ENCODE assay signal across 26 mouse cellular contexts in genomic region chr11:59501978-59502700, GRCm38 (mm10). TPM values are rescaled to one million over a fixed set of nuclear protein-coding genes. Genes with fewer than 3 reads are reported as not detected.
DNase-seq lines count a peak whose midpoint lies in the region; ATAC-seq and TF ChIP-seq lines count a peak whose summit lies in the region.
"Had no signal": no experiment of that assay in that cellular context is flagged by ENCODE, and none has a peak within 500 bp of the region (broad histone marks: within the 10 kb centered on the region; RNA-seq: fewer than 3 reads in every experiment).

No protein-coding gene starts in this region.

- TF ChIP-seq POLR2A in MEL (IDR thresholded peaks at IDR 0.05; ENCODE audit: control insufficient read depth in 1 of 2, insufficient read depth in 1 of 2, low read depth in 1 of 2, low read length in 2 of 2, poor library complexity in 1 of 2) (no peak), myocyte (IDR thresholded peaks at IDR 0.05; ENCODE audit: insufficient read length, low read depth) (no peak)

- ATAC-seq in liver, embryonic 15.5 days (ENCODE audit: insufficient read depth), result no peak
- ATAC-seq in liver, embryonic 11.5 days (replicated peaks; ENCODE audit: low FRiP score), result no peak
- ATAC-seq: activated CD4-positive, CD25-positive, alpha-beta regulatory T cell, adult 4 months; CD4-positive, CD25-positive, alpha-beta regulatory T cell, adult 4 months; forebrain, embryonic 13.5 days; forebrain, embryonic 16.5 days; intestine, postnatal 0 days had no signal

- peaks cover 17% of the 10 kb centered on the region for H3K79me2 ChIP-seq in MEL (ENCODE audit: control insufficient read depth, insufficient read depth, low read length, poor library complexity)
- peaks cover 24% of the 10 kb centered on the region for H3K79me2 ChIP-seq in myocyte (ENCODE audit: control insufficient read depth, insufficient read depth)

- H3K27ac ChIP-seq in liver, embryonic 15.5 days (replicated peaks), result 0 out of 2 replicates have a peak overlapping the region, but pooled peaks have one; percentile 2
- H3K27ac ChIP-seq in liver, embryonic 11.5 days (ENCODE audit: low read depth, low read length), result no peak overlapping the region
- peak overlapping the region; percentile 24; the same call in 1 of the 2 replicates for H3K27ac ChIP-seq in MEL (ENCODE audit: control insufficient read depth, low read depth, low read length)
- no peak overlapping the region for H3K27ac ChIP-seq in gastrocnemius, adult 2 months
- H3K27ac ChIP-seq: forebrain, embryonic 10.5 days; forebrain, embryonic 13.5 days; heart, embryonic 15.5 days; hindbrain, embryonic 10.5 days; hindbrain, embryonic 15.5 days had no signal

- peaks cover 20% of the 10 kb centered on the region for H3K27me3 ChIP-seq in liver, embryonic 15.5 days
- no peaks in the 10 kb centered on the region for H3K27me3 ChIP-seq in liver, embryonic 11.5 days (replicated peaks; ENCODE audit: control insufficient read depth, insufficient read depth, low read length)
- no peaks in the 10 kb centered on the region for H3K27me3 ChIP-seq in MEL (ENCODE audit: control insufficient read depth in 1 of 2, insufficient read depth in 2 of 2, low read length in 2 of 2)
- no peaks in the 10 kb centered on the region for H3K27me3 ChIP-seq in myocyte (ENCODE audit: control insufficient read depth, insufficient read depth, insufficient read length)
- H3K27me3 ChIP-seq: forebrain, embryonic 13.5 days; heart, embryonic 12.5 days; heart, embryonic 15.5 days; hindbrain, embryonic 15.5 days had no signal

- WGBS in liver, embryonic 15.5 days (ENCODE audit: insufficient replicate concordance), result 65% methylated on average over 5 of the region's 5 CpGs
- WGBS in liver, embryonic 11.5 days, result 79% methylated on average over 5 of the region's 5 CpGs

- no peak overlapping the region for H3K4me3 ChIP-seq in liver, embryonic 15.5 days (replicated peaks)
- H3K4me3 ChIP-seq in liver, embryonic 11.5 days (ENCODE audit: low read depth, low read length), result no peak overlapping the region
- H3K4me3 ChIP-seq in MEL (ENCODE audit: control insufficient read depth in 1 of 2, insufficient read depth in 1 of 2, low read depth in 2 of 2, low read length in 2 of 2), result no peak overlapping the region
- no peak overlapping the region for H3K4me3 ChIP-seq in myocyte
- no peak overlapping the region for H3K4me3 ChIP-seq in gastrocnemius, adult 2 months
- H3K4me3 ChIP-seq: forebrain, embryonic 10.5 days; forebrain, embryonic 13.5 days; heart, embryonic 12.5 days; heart, embryonic 15.5 days; hindbrain, embryonic 10.5 days; hindbrain, embryonic 15.5 days had no signal

- intact Hi-C loops in gastrocnemius, adult 2 months (cut with DNase I), result no loop called here

- peak; percentile 22 to 49; a peak in 2 of 4 replicates for TF ChIP-seq EP300 in MEL (IDR thresholded peaks at IDR 0.05; ENCODE audit: low read depth in 1 of 2, low read length in 2 of 2)

- peaks cover 18% of the 10 kb centered on the region for H3K4me1 ChIP-seq in liver, embryonic 15.5 days (replicated peaks)
- peaks cover 6% of the 10 kb centered on the region for H3K4me1 ChIP-seq in liver, embryonic 11.5 days (replicated peaks; ENCODE audit: control insufficient read depth, insufficient read depth, low read length)
- H3K4me1 ChIP-seq in MEL (ENCODE audit: control insufficient read depth in 1 of 2, insufficient read depth in 2 of 2, low read length in 2 of 2), result peaks cover 4 to 29% of the 10 kb centered on the region in 2 experiments

- no peak overlapping the region for H3ac ChIP-seq in myocyte (ENCODE audit: control insufficient read depth, insufficient read length)

- no peak for TF ChIP-seq CTCF in MEL (IDR thresholded peaks at IDR 0.05 in 2 of 3, conservative IDR thresholded peaks at IDR 0.05 in 1 of 3; ENCODE audit: control insufficient read depth in 1 of 3, insufficient read depth in 1 of 3, low read depth in 2 of 3, low read length in 3 of 3, poor library complexity in 1 of 3, severe bottlenecking in 1 of 3)
- TF ChIP-seq CTCF in gastrocnemius, adult 2 months (IDR thresholded peaks at IDR 0.05), result no peak

- peaks cover 64% of the 10 kb centered on the region for H3K36me3 ChIP-seq in liver, embryonic 15.5 days (replicated peaks)
- peaks cover 59% of the 10 kb centered on the region for H3K36me3 ChIP-seq in liver, embryonic 11.5 days (ENCODE audit: control insufficient read depth, insufficient read depth, low read length)
- H3K36me3 ChIP-seq in MEL (ENCODE audit: control insufficient read depth in 1 of 2, insufficient read depth in 2 of 2, low read length in 2 of 2) (peaks cover 23 to 36% of the 10 kb centered on the region in 2 experiments), myocyte (ENCODE audit: control insufficient read depth, insufficient read depth) (peaks cover 30% of the 10 kb centered on the region)

- H3K9ac ChIP-seq in liver, embryonic 15.5 days, result no peak overlapping the region
- no peak overlapping the region for H3K9ac ChIP-seq in liver, embryonic 11.5 days (ENCODE audit: low read depth, low read length)
- no peak overlapping the region for H3K9ac ChIP-seq in MEL (ENCODE audit: control insufficient read depth, low read depth, low read length, poor library complexity, severe bottlenecking)
- H3K9ac ChIP-seq: forebrain, embryonic 13.5 days; heart, embryonic 12.5 days; heart, embryonic 15.5 days; hindbrain, embryonic 15.5 days had no signal

- no peak for TF ChIP-seq RAD21 in MEL (IDR thresholded peaks at IDR 0.05; ENCODE audit: low read depth, low read length)

- DNase-seq in liver, embryonic 11.5 days (ENCODE audit: low spot score), result no peak
- peak; percentile 83 for DNase-seq in MEL (ENCODE audit: low read depth, low spot score)
- DNase-seq in MN1 (ENCODE audit: low spot score), result peak; percentile 62
- DNase-seq in gastrocnemius, adult 2 months, result no peak
- DNase-seq in right cerebral cortex, postnatal 4 days, result no peak
- DNase-seq: adrenal gland, adult 8-10 months; adrenal gland, postnatal 36 days; cerebellum, adult 18-20 months; cerebellum, adult 9-10 months; cerebellum, postnatal 14 days; gastrocnemius, postnatal 14 days; heart, adult 18-20 months; heart, postnatal 10 days; heart, postnatal 36 days had no signal

- H3K4me2 ChIP-seq in liver, embryonic 15.5 days, result no peak overlapping the region
- no peak overlapping the region for H3K4me2 ChIP-seq in liver, embryonic 11.5 days
- no peak overlapping the region for H3K4me2 ChIP-seq in myocyte (ENCODE audit: low read depth)
- H3K4me2 ChIP-seq: forebrain, embryonic 13.5 days; heart, embryonic 12.5 days; heart, embryonic 15.5 days; hindbrain, embryonic 15.5 days had no signal

- H3K9me3 ChIP-seq in liver, embryonic 15.5 days (replicated peaks), result no peaks in the 10 kb centered on the region
- no peaks in the 10 kb centered on the region for H3K9me3 ChIP-seq in liver, embryonic 11.5 days (ENCODE audit: control insufficient read depth, low read length)
- no peaks in the 10 kb centered on the region for H3K9me3 ChIP-seq in MEL (replicated peaks; ENCODE audit: insufficient read depth, low read length)
- H3K9me3 ChIP-seq: forebrain, embryonic 13.5 days; heart, embryonic 15.5 days; hindbrain, embryonic 15.5 days had no signal

TF ChIP-seq in MEL, 35 proteins besides CTCF, POLR2A, EP300 and RAD21 (continues in another document):
- TF ChIP-seq GATA1 (IDR thresholded peaks at IDR 0.05; ENCODE audit: low read depth, low read length), result peak; percentile 72

RNA-seq across cellular contexts. Expression of gene Zkscan17, which starts 24.4 kb away (rescaled TPM):
- polyA plus RNA-seq in liver, embryonic 15.5 days (2015; fragmentation: Nextera tagmentation; extraction: Ambion mirVana), result 4.4 and 4.6 TPM in 2 replicates
- polyA plus RNA-seq in liver, embryonic 11.5 days (2014; fragmentation: Nextera tagmentation; extraction: Ambion mirVana), result 16.8 TPM in 2 replicates
- 31.7 and 31.8 TPM in 2 replicates for total RNA-seq in MEL (2012; rRNA removed)
- 10 to 100 TPM in 1 of 2 experiments, not detected in 1; 49.6 TPM for polyA plus RNA-seq in MEL (2012; ENCODE audit: insufficient read depth in 1 of 2, insufficient read length in 2 of 2, low read depth in 1 of 2, low replicate concordance in 2 of 2, missing spikeins in 1 of 2)
- 26.4 TPM for polyA plus RNA-seq in myocyte (2012; fragmentation: generic; extraction: Trizol)
- total RNA-seq in gastrocnemius, adult 2 months (2021), result 10 to 100 TPM; 13.7 to 19.3 TPM

RNA-seq across cellular contexts. Expression of gene Zfp867, which starts 29.9 kb away (rescaled TPM):
- polyA plus RNA-seq in liver, embryonic 15.5 days (2015; fragmentation: Nextera tagmentation; extraction: Ambion mirVana), result 1.4 and 1.5 TPM in 2 replicates
- 3.2 and 3.6 TPM in 2 replicates for polyA plus RNA-seq in liver, embryonic 11.5 days (2014; fragmentation: Nextera tagmentation; extraction: Ambion mirVana)
- 0.12 TPM in 1 of 2 replicates, not detected in the other for total RNA-seq in MEL (2012; rRNA removed)
- polyA plus RNA-seq in MEL (2012; ENCODE audit: insufficient read depth in 1 of 2, insufficient read length in 2 of 2, low read depth in 1 of 2, low replicate concordance in 2 of 2, missing spikeins in 1 of 2) (1 to 10 TPM in 1 of 2 experiments, not detected in 1; 1.3 TPM), myocyte (2012; fragmentation: generic; extraction: Trizol) (1.3 TPM)
- total RNA-seq in gastrocnemius, adult 2 months (2021), result 1 to 10 TPM; 2.2 to 2.3 TPM

RNA-seq across cellular contexts. Expression of gene Nlrp3, which starts 39.2 kb away (rescaled TPM):
- 0.70 and 0.76 TPM in 2 replicates for polyA plus RNA-seq in liver, embryonic 15.5 days (2015; fragmentation: Nextera tagmentation; extraction: Ambion mirVana)
- polyA plus RNA-seq in liver, embryonic 11.5 days (2014; fragmentation: Nextera tagmentation; extraction: Ambion mirVana), result 0.34 and 0.39 TPM in 2 replicates
- total RNA-seq in MEL (2012; rRNA removed), result not detected in 2 replicates
- not detected for polyA plus RNA-seq in MEL (2012; ENCODE audit: insufficient read depth in 1 of 2, insufficient read length in 2 of 2, low read depth in 1 of 2, low replicate concordance in 2 of 2, missing spikeins in 1 of 2)
- 0.02 TPM for polyA plus RNA-seq in myocyte (2012; fragmentation: generic; extraction: Trizol)
- under 1 TPM; 0.14 to 0.15 TPM for total RNA-seq in gastrocnemius, adult 2 months (2021)
- polyA plus RNA-seq: activated CD4-positive, CD25-positive, alpha-beta regulatory T cell, adult 4 months; CD4-positive, CD25-positive, alpha-beta regulatory T cell, adult 4 months; hindbrain, embryonic 10.5 days had no signal

RNA-seq across cellular contexts. Expression of gene Snap47, which starts 51.2 kb away (rescaled TPM):
- 25.4 and 27.1 TPM in 2 replicates for polyA plus RNA-seq in liver, embryonic 15.5 days (2015; fragmentation: Nextera tagmentation; extraction: Ambion mirVana)
- polyA plus RNA-seq in liver, embryonic 11.5 days (2014; fragmentation: Nextera tagmentation; extraction: Ambion mirVana), result 57.9 and 67.4 TPM in 2 replicates
- 51.0 and 54.1 TPM in 2 replicates for total RNA-seq in MEL (2012; rRNA removed)
- polyA plus RNA-seq in MEL (2012; ENCODE audit: insufficient read depth in 1 of 2, insufficient read length in 2 of 2, low read depth in 1 of 2, low replicate concordance in 2 of 2, missing spikeins in 1 of 2) (10 to 100 TPM in 1 of 2 experiments, not detected in 1; 57.9 TPM), myocyte (2012; fragmentation: generic; extraction: Trizol) (67.2 TPM)
- 10 to 100 TPM; 18.6 to 30.4 TPM for total RNA-seq in gastrocnemius, adult 2 months (2021)

RNA-seq across cellular contexts. Expression of gene Jmjd4, which starts 52.3 kb away (rescaled TPM):
- polyA plus RNA-seq in liver, embryonic 15.5 days (2015; fragmentation: Nextera tagmentation; extraction: Ambion mirVana), result 3.9 and 4.3 TPM in 2 replicates
- polyA plus RNA-seq in liver, embryonic 11.5 days (2014; fragmentation: Nextera tagmentation; extraction: Ambion mirVana), result 10.8 and 12.7 TPM in 2 replicates
- total RNA-seq in MEL (2012; rRNA removed), result 14.3 and 18.1 TPM in 2 replicates
- 10 to 100 TPM in 1 of 2 experiments, not detected in 1; 14.5 TPM for polyA plus RNA-seq in MEL (2012; ENCODE audit: insufficient read depth in 1 of 2, insufficient read length in 2 of 2, low read depth in 1 of 2, low replicate concordance in 2 of 2, missing spikeins in 1 of 2)
- 4.5 TPM for polyA plus RNA-seq in myocyte (2012; fragmentation: generic; extraction: Trizol)
- total RNA-seq in gastrocnemius, adult 2 months (2021), result 10 to 100 TPM in 1 of 2 experiments, 1 to 10 TPM in 1; 7.2 to 10.2 TPM

Comparison
In these comparisons a context has a peak if more than half of its experiments do, and no peak if none do; other contexts are left out.
1. H3K27ac ChIP-seq: peak in liver, embryonic 15.5 days (single experiment) and MEL (single experiment); none in liver, embryonic 11.5 days (single experiment) and gastrocnemius, adult 2 months (single experiment).
2. DNase-seq: peak in MEL (single experiment) and MN1 (single experiment); none in liver, embryonic 11.5 days (single experiment), gastrocnemius, adult 2 months (single experiment) and right cerebral cortex, postnatal 4 days (single experiment).